Mouse (Mus musculus) embryonic fibroblast, embryonic 13.5 days (primary cell): Measurements from ENCODE around the gene Slc25a26. TPM values are rescaled to one million over a fixed set of nuclear protein-coding genes. Genes with fewer than 3 reads are reported as not detected.

Experiments
- H3K27ac ChIP-seq: 2 replicates; pipeline ENCODE4 v1.5.1; 2012; ENCODE audit warnings: low read length, control low read depth, inconsistent platforms; ENCODE audit not compliant: insufficient read depth
- H3K4me1 ChIP-seq: 2 replicates; pipeline ENCODE4 v1.6.1; 2011; ENCODE audit warnings: low read length; ENCODE audit not compliant: control insufficient read depth, insufficient read depth
- H3K4me3 ChIP-seq: 2 replicates; pipeline ENCODE4 v1.5.1; 2011; ENCODE audit warnings: mild to moderate bottlenecking, control low read depth, low read length; ENCODE audit not compliant: insufficient read depth
- CTCF ChIP-seq: IDR thresholded peaks from 2 replicates; pipeline ENCODE4 v1.5.1; 2011; ENCODE audit warnings: mild to moderate bottlenecking, control low read depth, low read length, moderate library complexity, borderline replicate concordance; ENCODE audit not compliant: insufficient read depth
- POLR2A ChIP-seq: IDR thresholded peaks from 2 replicates; pipeline ENCODE4 v1.6.1; 2011; ENCODE audit warnings: low read depth, mild to moderate bottlenecking, control low read depth, low read length, moderate library complexity
- polyA plus RNA-seq: library from polyadenylated mRNA; stranded (reverse); fragments of >200 nt; gene quantifications from 2 replicates; pipeline ENCODE4 v1.2.4, GENCODE M21; 2011; ENCODE audit warnings: low read depth; ENCODE audit not compliant: missing spikeins, insufficient read length

The Slc25a26 gene
- polyA plus RNA-seq, 1 experiment, result 7.1 TPM

- TF ChIP-seq POLR2A (no peak), CTCF (no peak)
Observed at GRCm38 (mm10) chr6:94582055-94582454, 81.9 kb downstream of the Slc25a26 start.

GRCm38 (mm10) chr6:94584147-94584695, 84.1 kb downstream of the Slc25a26 start:
- Histone ChIP-seq H3K4me1 (no peaks in the 10 kb centered on the region), H3K27ac (no peak overlapping the region), H3K4me3 (no peak overlapping the region)
- no peak for TF ChIP-seq CTCF
- no peak for TF ChIP-seq POLR2A

More at GRCm38 (mm10) chr6:94582055-94582454, 81.9 kb downstream of the Slc25a26 start:
- Histone ChIP-seq H3K4me1 (no peaks in the 10 kb centered on the region), H3K27ac (no peak overlapping the region), H3K4me3 (no peak overlapping the region)

GRCm38 (mm10) chr6:94584976-94585375, 84.8 kb downstream of the Slc25a26 start:
- no peak overlapping the region for H3K4me3 ChIP-seq
- TF ChIP-seq POLR2A (no peak), CTCF (no peak)
- H3K27ac ChIP-seq, result no peak overlapping the region
- H3K4me1 ChIP-seq, result no peaks in the 10 kb centered on the region

- H3K4me3 ChIP-seq, result no peak overlapping the region
- no peak for TF ChIP-seq CTCF
- no peak for TF ChIP-seq POLR2A
- H3K4me1 ChIP-seq, result peaks cover 8% of the 10 kb centered on the region
- no peak overlapping the region for H3K27ac ChIP-seq
Observed at GRCm38 (mm10) chr6:94588365-94588764, 88.2 kb downstream of the Slc25a26 start.

- TF ChIP-seq POLR2A (no peak), CTCF (no peak)
Observed at GRCm38 (mm10) chr6:94592243-94592642, 92.1 kb downstream of the Slc25a26 start.

GRCm38 (mm10) chr6:94592710-94593109, 92.6 kb downstream of the Slc25a26 start:
- Histone ChIP-seq H3K4me3 (no peak overlapping the region), H3K4me1 (peaks cover 8% of the 10 kb centered on the region), H3K27ac (no peak overlapping the region)
- no peak for TF ChIP-seq CTCF
- TF ChIP-seq POLR2A, result no peak

More at GRCm38 (mm10) chr6:94592243-94592642, 92.1 kb downstream of the Slc25a26 start:
- Histone ChIP-seq H3K27ac (no peak overlapping the region), H3K4me3 (no peak overlapping the region), H3K4me1 (peaks cover 8% of the 10 kb centered on the region)

GRCm38 (mm10) chr6:94594096-94594665, 94.0 kb downstream of the Slc25a26 start:
- H3K4me3 ChIP-seq, result no peak overlapping the region
- H3K27ac ChIP-seq, result no peak overlapping the region
- TF ChIP-seq POLR2A, result no peak
- no peak for TF ChIP-seq CTCF
- peaks cover 8% of the 10 kb centered on the region for H3K4me1 ChIP-seq

- H3K4me3 ChIP-seq, result no peak overlapping the region
- TF ChIP-seq CTCF (no peak), POLR2A (no peak)
- peaks cover 8% of the 10 kb centered on the region for H3K4me1 ChIP-seq
- no peak overlapping the region for H3K27ac ChIP-seq
Observed at GRCm38 (mm10) chr6:94594711-94595110, 94.6 kb downstream of the Slc25a26 start.

- Histone ChIP-seq H3K27ac (no peak overlapping the region), H3K4me3 (no peak overlapping the region), H3K4me1 (peaks cover 8% of the 10 kb centered on the region)
- TF ChIP-seq CTCF (no peak), POLR2A (no peak)
Observed at GRCm38 (mm10) chr6:94595206-94595605, 95.1 kb downstream of the Slc25a26 start.

GRCm38 (mm10) chr6:94596051-94596760, 96.1 kb downstream of the Slc25a26 start:
- TF ChIP-seq CTCF (no peak), POLR2A (no peak)
- H3K4me1 ChIP-seq, result peaks cover 8% of the 10 kb centered on the region
- H3K4me3 ChIP-seq, result no peak overlapping the region
- no peak overlapping the region for H3K27ac ChIP-seq

GRCm38 (mm10) chr6:94596761-94597485, 96.8 kb downstream of the Slc25a26 start:
- no peak for TF ChIP-seq CTCF
- no peak for TF ChIP-seq POLR2A
- peaks cover 5% of the 10 kb centered on the region for H3K4me1 ChIP-seq
- H3K4me3 ChIP-seq, result no peak overlapping the region
- H3K27ac ChIP-seq, result no peak overlapping the region
